Mouse (Mus musculus) midbrain, embryonic 14.5 days (tissue): Measurements from ENCODE around the gene Gm28374. TPM values are rescaled to one million over a fixed set of nuclear protein-coding genes. Genes with fewer than 3 reads are reported as not detected.
"Not testable (repeated sequence)": the region's sequence is repeated elsewhere in the genome, so short reads cannot be mapped to it uniquely, and the experiment has no call there.

Experiments
- ATAC-seq: fragments of 200-750 bp; cut with Nextera tagmentation; 2 replicates; pipeline ENCODE4 v1.8.0; 2017; ENCODE audit warnings: moderate number of reproducible peaks, moderate library complexity; ENCODE audit not compliant: low FRiP score, low TSS enrichment
- DNase-seq: peaks from one replicate; pipeline ENCODE4 v3.0.0-alpha.2; 2015
- H3K27ac ChIP-seq: fragments of 300-500 bp; sonication (generic); replicated peaks from 2 replicates; pipeline ENCODE4 v1.5.1; 2014; ENCODE audit warnings: mild to moderate bottlenecking, low read depth, low read length, moderate library complexity
- H3K27me3 ChIP-seq: fragments of 300-500 bp; sonication (generic); 2 replicates; pipeline ENCODE4 v1.6.1; 2014; ENCODE audit warnings: low read length, control low read depth, mixed read lengths; ENCODE audit not compliant: control insufficient read depth, insufficient read depth
- H3K36me3 ChIP-seq: fragments of 300-500 bp; sonication (generic); 2 replicates; pipeline ENCODE4 v1.6.1; 2014; ENCODE audit warnings: low read length, control low read depth; ENCODE audit not compliant: control insufficient read depth, insufficient read depth
- H3K4me1 ChIP-seq: fragments of 300-500 bp; sonication (generic); 2 replicates; pipeline ENCODE4 v1.6.1; 2014; ENCODE audit warnings: mild to moderate bottlenecking, antibody characterized with exemption, low read length, control low read depth; ENCODE audit not compliant: control insufficient read depth, insufficient read depth
- H3K4me2 ChIP-seq: fragments of 300-500 bp; sonication (generic); 2 replicates; pipeline ENCODE4 v1.6.1; 2014; ENCODE audit warnings: mild to moderate bottlenecking, low read length, moderate library complexity
- H3K4me3 ChIP-seq: fragments of 300-500 bp; sonication (generic); replicated peaks from 2 replicates; pipeline ENCODE4 v1.5.1; 2014; ENCODE audit warnings: low read depth, low read length
- H3K9ac ChIP-seq: fragments of 300-500 bp; sonication (generic); replicated peaks from 2 replicates; pipeline ENCODE4 v1.6.1; 2014; ENCODE audit warnings: mild to moderate bottlenecking, low read length, moderate library complexity
- H3K9me3 ChIP-seq: fragments of 300-500 bp; sonication (generic); 2 replicates; pipeline ENCODE4 v1.6.1; 2016; ENCODE audit warnings: low read length, control low read depth, mixed read lengths; ENCODE audit not compliant: control insufficient read depth
- WGBS: fragments of 180-500 bp; shearing (Covaris S2); extraction: QIAGEN DNeasy Blood & Tissue Kit; methylation state at CpG from one replicate; pipeline ENCODE4 v1.1.7; 2014; 5-methylcytosine and 5-hydroxymethylcytosine counted together
- polyA plus RNA-seq: library from polyadenylated mRNA; unstranded; fragments of >200 nt; fragmentation: Nextera tagmentation; extraction: Ambion mirVana; gene quantifications from 2 replicates; pipeline ENCODE4 v1.2.1, GENCODE M21; 2014

Gene Gm28374
- polyA plus RNA-seq, 1 experiment from 2014 or later = 1.6 TPM

DNA sequence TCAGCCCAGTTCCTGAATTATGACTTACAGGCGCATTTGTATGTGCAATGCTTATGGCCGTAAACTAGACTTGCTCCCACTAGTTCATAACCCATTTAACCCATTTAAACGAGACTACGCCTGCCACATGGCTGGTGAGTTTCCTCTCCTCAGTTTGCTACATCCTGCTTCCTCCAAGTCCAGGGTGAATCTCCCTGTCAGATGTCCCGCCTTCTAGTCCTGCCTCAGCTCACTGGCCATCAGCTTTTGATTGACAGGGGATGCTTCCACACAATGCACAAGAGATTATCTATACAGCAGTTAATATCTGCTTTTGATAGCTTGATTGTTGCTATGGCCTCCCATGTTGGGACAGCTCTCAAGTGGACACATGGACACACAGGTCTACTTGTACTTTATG, 27.8 kb downstream of the Gm28374 start:
- no peaks in the 10 kb centered on the region for H3K27me3 ChIP-seq
- H3K9ac ChIP-seq = no peak overlapping the region
- no peak overlapping the region for H3K4me3 ChIP-seq
- 91% methylated on average over 5 of the region's 5 CpGs for WGBS
- H3K9me3 ChIP-seq = no peaks in the 10 kb centered on the region
- peaks cover 66% of the 10 kb centered on the region for H3K36me3 ChIP-seq
- H3K27ac ChIP-seq = no peak overlapping the region
- no peak for DNase-seq
- ATAC-seq = no peak
- no peak overlapping the region for H3K4me2 ChIP-seq
- peaks cover 9% of the 10 kb centered on the region for H3K4me1 ChIP-seq

DNA sequence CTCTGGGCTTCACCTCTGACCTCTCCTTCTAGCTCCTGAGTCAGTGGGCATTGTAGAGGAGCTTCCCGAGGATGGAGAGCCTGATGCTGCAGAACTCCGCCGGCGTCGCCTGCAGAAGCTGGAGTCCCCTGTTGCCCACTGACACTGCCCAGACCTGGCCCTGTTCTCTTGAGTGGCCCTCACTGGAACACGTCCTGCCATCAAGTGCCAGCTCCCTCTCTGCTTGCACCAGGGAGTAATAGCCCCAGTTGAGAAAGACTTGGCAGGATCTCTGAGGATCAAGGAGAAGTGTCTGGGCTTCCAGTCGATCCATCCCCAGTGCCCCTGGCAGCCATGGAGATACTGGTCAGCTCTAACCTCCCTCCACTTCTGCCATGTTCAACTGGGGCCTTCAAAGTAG, 29.5 kb downstream of the Gm28374 start:
- Histone ChIP-seq H3K4me2 (no peak overlapping the region), H3K4me3 (no peak overlapping the region), H3K36me3 (peaks cover 77% of the 10 kb centered on the region), H3K4me1 (peaks cover 14% of the 10 kb centered on the region), H3K9ac (no peak overlapping the region), H3K27me3 (no peaks in the 10 kb centered on the region), H3K9me3 (no peaks in the 10 kb centered on the region), H3K27ac (no peak overlapping the region)
- no peak for DNase-seq
- 88% methylated on average over 7 of the region's 7 CpGs for WGBS
- ATAC-seq = no peak

DNA sequence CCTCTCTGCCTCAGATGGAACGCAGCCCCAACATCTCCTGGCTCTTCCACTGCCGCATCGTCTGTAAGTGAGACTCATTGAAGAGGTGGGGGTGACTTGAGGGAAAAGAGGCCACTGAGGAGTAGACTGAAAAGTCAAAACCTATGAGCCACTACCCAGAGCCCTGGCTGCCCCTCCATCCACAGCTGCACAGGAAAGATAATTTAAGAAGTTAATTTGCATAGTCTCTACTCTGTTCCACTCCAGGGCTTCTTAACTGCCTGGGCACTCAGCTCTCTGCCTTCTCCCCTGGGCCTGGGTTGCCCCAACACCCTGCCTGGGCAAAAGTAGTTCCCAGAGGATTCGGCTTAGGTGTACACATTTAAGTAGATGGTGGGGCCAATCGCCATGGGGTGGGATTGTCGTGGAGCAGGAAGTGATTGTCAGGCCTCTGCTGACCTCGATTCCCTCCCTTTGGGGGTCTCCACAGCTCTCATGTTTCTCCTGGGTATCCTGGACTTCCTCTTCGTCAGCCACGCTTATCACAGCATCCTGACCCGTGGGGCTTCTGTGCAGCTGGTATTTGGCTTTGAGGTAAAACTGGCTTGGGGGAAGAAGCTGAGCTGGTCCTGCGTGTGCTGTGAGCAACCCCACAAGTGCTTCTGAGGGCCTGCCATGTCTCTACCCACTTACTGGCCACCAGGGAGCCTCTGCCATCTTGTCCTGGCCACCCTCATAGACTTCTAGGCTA, 33.2 kb downstream of the Gm28374 start:
- no peak overlapping the region for H3K4me2 ChIP-seq
- no peaks in the 10 kb centered on the region for H3K9me3 ChIP-seq
- no peak for DNase-seq
- H3K27ac ChIP-seq = no peak overlapping the region
- peaks cover 18% of the 10 kb centered on the region for H3K4me1 ChIP-seq
- ATAC-seq = no peak
- no peaks in the 10 kb centered on the region for H3K27me3 ChIP-seq
- peaks cover 58% of the 10 kb centered on the region for H3K36me3 ChIP-seq
- 91% methylated on average over 11 of the region's 11 CpGs for WGBS
- no peak overlapping the region for H3K9ac ChIP-seq
- no peak overlapping the region for H3K4me3 ChIP-seq

DNA sequence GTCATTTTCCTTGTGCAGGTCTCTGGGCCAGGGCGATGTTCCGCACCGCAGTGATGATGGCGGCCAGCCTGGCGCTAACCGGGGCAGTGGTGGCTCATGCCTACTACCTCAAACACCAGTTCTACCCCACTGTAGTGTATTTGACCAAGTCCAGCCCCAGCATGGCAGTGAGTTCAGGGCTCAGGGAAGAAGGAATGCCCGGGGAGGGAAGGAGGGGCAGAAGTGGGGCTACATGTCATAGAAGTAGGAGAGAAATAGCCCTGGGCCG, 34.2 kb downstream of the Gm28374 start:
- H3K4me1 ChIP-seq = peaks cover 18% of the 10 kb centered on the region
- H3K9ac ChIP-seq = peak overlapping the region; percentile 86; the same call in 1 of the 2 replicates
- H3K27me3 ChIP-seq = no peaks in the 10 kb centered on the region
- peak overlapping the region; percentile 88 for H3K4me3 ChIP-seq
- H3K36me3 ChIP-seq = peaks cover 48% of the 10 kb centered on the region
- H3K27ac ChIP-seq = no peak overlapping the region
- H3K9me3 ChIP-seq = no peaks in the 10 kb centered on the region
- ATAC-seq = no peak
- 85% methylated on average over 8 of the region's 8 CpGs for WGBS
- peak overlapping the region; percentile 97 for H3K4me2 ChIP-seq
- DNase-seq = no peak

DNA sequence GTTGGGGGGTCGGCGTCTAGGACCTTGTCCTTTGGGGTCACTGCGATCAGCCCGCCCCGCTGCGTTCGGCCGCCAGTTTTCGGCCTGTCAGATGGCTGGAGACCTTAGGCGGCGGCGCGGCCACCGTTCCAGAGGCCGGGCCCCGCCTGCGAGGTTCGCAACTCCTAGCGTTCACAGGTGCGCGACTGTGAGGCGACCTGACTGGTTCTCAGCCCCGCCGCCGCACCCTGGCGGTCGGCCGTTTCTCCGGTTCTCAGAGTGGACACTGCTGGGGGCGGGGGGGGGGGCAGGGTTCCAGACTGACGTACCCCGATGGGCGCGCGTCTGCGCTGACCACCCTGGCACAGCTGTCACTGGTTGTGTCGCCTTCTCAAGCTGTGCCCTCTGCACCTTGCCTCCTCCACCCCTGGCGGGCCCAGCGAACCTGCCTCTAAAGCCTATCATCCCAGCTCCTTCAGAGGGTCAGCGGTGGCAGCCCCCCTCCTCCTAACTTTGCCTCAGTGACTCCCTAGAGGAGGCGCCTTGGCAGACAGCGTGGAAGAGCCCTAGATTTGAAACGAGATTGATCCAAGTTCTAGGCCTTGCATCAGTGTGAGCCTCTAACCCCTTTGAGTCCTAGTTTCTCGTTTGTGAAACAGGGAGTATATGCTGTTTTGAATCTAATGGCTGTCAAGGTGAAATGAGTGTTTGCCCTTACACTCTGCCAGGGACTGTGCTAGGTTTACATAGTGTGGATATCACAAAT, 34.7 kb downstream of the Gm28374 start:
- Histone ChIP-seq H3K27me3 (no peaks in the 10 kb centered on the region), H3K9me3 (no peaks in the 10 kb centered on the region), H3K36me3 (peaks cover 43% of the 10 kb centered on the region), H3K27ac (peak overlapping the region; percentile 99), H3K4me2 (peak overlapping the region; percentile 97), H3K4me3 (peak overlapping the region; percentile 88), H3K9ac (peak overlapping the region; percentile 86), H3K4me1 (peaks cover 18% of the 10 kb centered on the region)
- ATAC-seq (peak; percentile 14), DNase-seq (no peak)
- WGBS = 2% methylated on average over 44 of the region's 44 CpGs

DNA sequence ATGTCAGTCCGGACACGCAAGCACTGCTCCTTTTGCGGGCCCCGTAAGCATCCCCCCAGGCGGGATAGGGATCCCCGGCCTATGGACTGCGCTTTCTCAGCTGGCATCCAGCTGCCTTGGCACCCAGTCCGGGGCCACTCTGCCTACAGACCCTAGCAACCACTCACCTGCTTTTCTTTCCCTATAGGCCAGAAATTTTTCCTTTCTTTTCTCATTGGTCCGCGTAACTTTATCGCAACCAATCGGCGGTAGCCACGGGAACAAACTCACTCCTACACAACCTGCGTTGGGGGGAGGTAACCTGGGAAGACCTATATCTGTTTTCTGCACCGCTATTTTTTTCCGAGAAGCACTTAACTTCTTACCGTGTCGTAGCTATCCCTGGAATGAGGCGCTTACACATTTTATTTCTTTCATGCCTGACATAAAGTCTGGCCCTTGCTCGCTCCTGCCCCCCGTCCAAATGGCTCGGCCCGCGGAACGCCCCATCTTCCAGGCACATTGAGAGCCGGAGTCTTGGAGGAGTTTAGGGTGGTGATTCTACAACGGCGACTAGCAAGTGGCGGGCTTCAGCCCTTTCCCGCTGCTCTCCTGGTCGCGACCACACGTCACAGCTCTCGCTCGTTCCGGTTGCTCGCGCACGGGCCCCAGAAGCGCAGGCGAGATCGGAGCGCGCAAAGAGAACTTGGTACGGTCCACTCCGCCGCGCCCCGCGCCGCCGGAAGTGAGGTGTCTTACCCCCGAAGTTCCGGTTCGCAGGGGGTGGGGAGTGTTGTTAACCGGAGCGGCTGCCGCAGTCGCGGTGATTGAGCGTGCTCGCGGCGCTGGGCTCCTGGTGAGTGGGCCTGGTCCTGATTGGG, 35.5 kb downstream of the Gm28374 start, which contains the start of gene Syvn1:
Gene Syvn1 (plus strand): TSS at position 283 of the 860 bp plus-strand sequence.
- H3K4me1 ChIP-seq = peaks cover 18% of the 10 kb centered on the region
- no peaks in the 10 kb centered on the region for H3K9me3 ChIP-seq
- H3K9ac ChIP-seq = peak within 1 kb of the TSS; percentile 86
- peak within 1 kb of the TSS; percentile 97 for H3K4me2 ChIP-seq
- H3K4me3 ChIP-seq = peak within 1 kb of the TSS; percentile 88
- H3K36me3 ChIP-seq = peaks cover 35% of the 10 kb centered on the region
- H3K27ac ChIP-seq = peak within 1 kb of the TSS; percentile 99
- peak; percentile 96 for DNase-seq
- WGBS = under 1% methylated on average over 65 of the region's 65 CpGs
- ATAC-seq = peak; percentile 89
- H3K27me3 ChIP-seq = no peaks in the 10 kb centered on the region

DNA sequence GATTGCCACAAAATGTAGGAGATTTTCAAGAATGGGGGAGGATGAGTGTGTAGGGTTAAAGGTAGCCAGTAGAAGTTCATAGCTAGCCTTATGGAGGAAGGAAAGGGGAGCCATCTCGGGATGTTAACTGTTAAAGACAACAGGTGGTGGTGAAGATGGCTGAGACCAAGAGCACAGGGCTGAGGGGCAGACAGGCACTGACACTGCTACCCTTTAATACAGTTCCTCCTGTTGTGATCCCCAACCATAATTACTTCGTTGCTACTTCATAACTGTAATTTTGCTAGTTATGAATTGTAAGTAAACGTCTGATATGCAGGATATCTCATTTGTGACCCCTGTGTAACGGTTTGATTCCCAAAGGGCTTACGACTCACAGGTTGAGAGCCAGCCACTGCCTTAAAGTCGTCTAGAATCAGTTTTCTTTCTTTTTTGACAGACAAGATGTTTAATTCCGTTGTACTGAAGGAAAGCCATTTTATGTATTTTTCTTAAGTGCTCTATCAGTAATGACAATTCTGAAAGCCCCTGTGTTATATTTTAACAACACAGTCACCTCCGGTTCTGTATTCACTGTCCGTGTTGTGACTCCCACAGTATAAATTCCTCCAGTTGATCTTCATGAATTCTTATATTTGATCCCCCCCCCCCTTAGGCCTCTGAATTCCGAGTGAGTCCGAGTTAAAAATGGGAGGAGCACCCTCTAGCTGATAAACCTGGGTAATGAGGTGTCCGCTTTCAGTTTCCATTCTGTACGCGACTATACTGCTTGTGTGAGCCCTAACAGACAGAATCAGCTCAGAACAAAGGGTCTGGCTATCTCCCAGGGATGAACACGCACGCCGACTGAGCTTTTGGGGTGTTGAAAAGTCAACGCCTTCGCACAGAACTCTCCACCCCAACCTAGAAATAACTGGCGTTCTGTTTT, 36.4 kb downstream of the Gm28374 start:
- peak overlapping the region; percentile 88 for H3K4me3 ChIP-seq
- peak; percentile 22 for ATAC-seq
- H3K4me2 ChIP-seq = peak overlapping the region; percentile 97
- peak overlapping the region; percentile 86 for H3K9ac ChIP-seq
- H3K36me3 ChIP-seq = peaks cover 26% of the 10 kb centered on the region
- peak; percentile 31 for DNase-seq
- H3K9me3 ChIP-seq = no peaks in the 10 kb centered on the region
- peaks cover 18% of the 10 kb centered on the region for H3K4me1 ChIP-seq
- WGBS = 22% methylated on average over 20 of the region's 20 CpGs
- H3K27ac ChIP-seq = peak overlapping the region; percentile 99
- no peaks in the 10 kb centered on the region for H3K27me3 ChIP-seq

DNA sequence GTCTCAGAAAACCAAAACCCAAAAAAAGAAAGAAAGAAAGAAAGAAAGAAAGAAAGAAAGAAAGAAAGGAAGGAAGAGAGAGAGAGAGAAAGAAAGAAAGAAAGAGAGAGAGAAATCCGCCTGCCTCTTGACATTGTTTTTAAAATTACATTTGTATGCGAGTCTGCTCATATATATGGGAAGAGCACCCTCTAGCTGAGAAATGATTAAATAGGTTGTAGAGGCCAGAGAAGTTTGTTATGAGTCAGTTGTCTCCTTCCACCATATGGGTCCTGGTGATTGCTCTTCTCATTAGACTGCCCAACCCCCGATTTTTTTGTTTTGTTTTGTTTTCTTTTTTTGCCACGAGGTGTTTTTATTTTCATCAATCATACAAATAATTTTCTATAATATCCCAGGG, 38.0 kb downstream of the Gm28374 start:
- ATAC-seq, H3K4me3 ChIP-seq: not testable (repeated sequence)

More for the DNA sequence above, 38.0 kb downstream of the Gm28374 start:
- Histone ChIP-seq H3K4me1 (peaks cover 18% of the 10 kb centered on the region), H3K36me3 (peaks cover 10% of the 10 kb centered on the region)
- WGBS = 65% methylated on average over 4 of the region's 4 CpGs
- not testable (repeated sequence) for H3K27me3 ChIP-seq, H3K27ac ChIP-seq, H3K4me2 ChIP-seq, H3K9me3 ChIP-seq, H3K9ac ChIP-seq
- peak; percentile 72 for DNase-seq
